Mouse (Mus musculus) forebrain, postnatal 0 days (tissue): Measurements from ENCODE around the gene Frmd4a. TPM values are rescaled to one million over a fixed set of nuclear protein-coding genes. Genes with fewer than 3 reads are reported as not detected.

Experiments used
- ATAC-seq: fragments of 200-750 bp; cut with Nextera tagmentation; 2 replicates; pipeline ENCODE4 v1.8.0; 2017; ENCODE audit warnings: mild to moderate bottlenecking, moderate library complexity
- DNase-seq: peaks from one replicate; pipeline ENCODE4 v3.0.0-alpha.2; 2015
- H3K27ac ChIP-seq: fragments of 300-500 bp; sonication (generic); 2 replicates; pipeline ENCODE4 v1.5.1; 2014; ENCODE audit warnings: low read depth, mild to moderate bottlenecking, antibody characterized with exemption, low read length, moderate library complexity, mixed read lengths
- H3K27me3 ChIP-seq: fragments of 300-500 bp; sonication (generic); 2 replicates; pipeline ENCODE4 v1.6.1; 2014; ENCODE audit warnings: mild to moderate bottlenecking, low read length, mixed read lengths; ENCODE audit not compliant: insufficient read depth
- H3K36me3 ChIP-seq: fragments of 300-500 bp; sonication (generic); 2 replicates; pipeline ENCODE4 v1.6.1; 2014; ENCODE audit warnings: mild to moderate bottlenecking, moderate library complexity; ENCODE audit not compliant: insufficient read depth
- H3K4me1 ChIP-seq: fragments of 300-500 bp; sonication (generic); 2 replicates; pipeline ENCODE4 v1.6.1; 2014; ENCODE audit warnings: antibody characterized with exemption; ENCODE audit not compliant: insufficient read depth
- H3K4me2 ChIP-seq: fragments of 300-500 bp; sonication (generic); 2 replicates; pipeline ENCODE4 v1.6.1; 2014; ENCODE audit warnings: low read depth, mild to moderate bottlenecking, moderate library complexity
- H3K4me3 ChIP-seq: fragments of 300-500 bp; sonication (generic); 2 replicates; pipeline ENCODE4 v1.5.1; 2014; ENCODE audit warnings: low read depth, low read length, mixed read lengths
- H3K9ac ChIP-seq: fragments of 300-500 bp; sonication (generic); 2 replicates; pipeline ENCODE4 v1.6.1; 2014; ENCODE audit warnings: mild to moderate bottlenecking
- H3K9me3 ChIP-seq: fragments of 300-500 bp; sonication (generic); 2 replicates; pipeline ENCODE4 v1.6.1; 2016; ENCODE audit warnings: low read length
- CTCF ChIP-seq: sonication (generic); IDR thresholded peaks from 2 replicates; pipeline ENCODE4 v1.5.1; 2016; ENCODE audit warnings: antibody characterized with exemption, control low read depth, low read depth
- WGBS: fragments of 180-500 bp; shearing (Covaris S2); extraction: QIAGEN DNeasy Blood & Tissue Kit; methylation state at CpG from one replicate; pipeline ENCODE4 v1.1.7; 2014; 5-methylcytosine and 5-hydroxymethylcytosine counted together
- polyA plus RNA-seq: library from polyadenylated mRNA; unstranded; fragments of >200 nt; fragmentation: Nextera tagmentation; extraction: Ambion mirVana; gene quantifications from 2 replicates; pipeline ENCODE4 v1.2.1, GENCODE M21; 2015
- total RNA-seq: library from RNA; depleted of rRNA; stranded (reverse); fragments of >200 nt; gene quantifications from 2 replicates; pipeline ENCODE4 v1.2.3, GENCODE M21; 2014

The Frmd4a gene
- total and polyA plus RNA-seq, 2 experiments from 2014 or later, result 43.8 to 74.5 TPM

DNA sequence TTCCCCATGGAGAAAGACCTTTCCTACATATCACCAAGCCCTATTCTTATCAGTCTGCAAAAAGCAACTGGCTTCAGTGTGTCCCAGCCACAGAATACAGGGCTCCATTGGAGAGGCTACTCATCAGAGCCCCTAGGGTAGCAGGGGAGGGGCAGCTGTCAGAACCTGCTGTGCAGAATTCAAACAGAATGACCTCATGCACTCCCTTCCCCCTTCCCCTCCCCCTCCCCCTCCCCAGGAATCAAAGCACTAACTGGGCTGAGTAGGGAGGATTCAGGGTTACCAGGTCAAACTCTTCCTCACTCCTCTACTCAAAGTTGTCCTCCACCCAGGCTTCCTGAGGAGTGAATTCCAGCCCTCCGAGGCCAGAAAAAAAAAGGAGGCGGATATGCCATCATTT lies 444.0 kb downstream of the Frmd4a start:
- no peaks in the 10 kb centered on the region; the same call in 1 of the 2 replicates for H3K4me1 ChIP-seq
- no peaks in the 10 kb centered on the region for H3K9me3 ChIP-seq
- ATAC-seq (no peak), DNase-seq (no peak)
- WGBS, result 28% methylated on average over 2 of the region's 2 CpGs
- no peak overlapping the region for H3K4me3 ChIP-seq
- H3K36me3 ChIP-seq, result no peaks in the 10 kb centered on the region
- H3K9ac ChIP-seq, result no peak overlapping the region
- H3K4me2 ChIP-seq, result no peak overlapping the region
- no peak for TF ChIP-seq CTCF
- H3K27me3 ChIP-seq, result no peaks in the 10 kb centered on the region
- H3K27ac ChIP-seq, result no peak overlapping the region

GRCm38 (mm10) chr2:4462480-4462879 lies 445.0 kb downstream of the Frmd4a start:
- WGBS, result 26% methylated on average over 11 of the region's 11 CpGs
- DNase-seq (no peak), ATAC-seq (no peak)
- Histone ChIP-seq H3K4me2 (no peak overlapping the region), H3K9me3 (no peaks in the 10 kb centered on the region), H3K9ac (no peak overlapping the region), H3K4me3 (no peak overlapping the region), H3K36me3 (no peaks in the 10 kb centered on the region), H3K27ac (no peak overlapping the region), H3K4me1 (no peaks in the 10 kb centered on the region; the same call in 1 of the 2 replicates), H3K27me3 (no peaks in the 10 kb centered on the region)
- TF ChIP-seq CTCF, result no peak

- DNase-seq, result no peak
- Histone ChIP-seq H3K4me3 (no peak overlapping the region), H3K27ac (no peak overlapping the region), H3K4me2 (no peak overlapping the region), H3K27me3 (no peaks in the 10 kb centered on the region), H3K9me3 (no peaks in the 10 kb centered on the region), H3K4me1 (no peaks in the 10 kb centered on the region; the same call in 1 of the 2 replicates), H3K9ac (no peak overlapping the region), H3K36me3 (no peaks in the 10 kb centered on the region)
- 29% methylated on average over 3 of the region's 3 CpGs for whole genome bisulfite sequencing
- ATAC-seq, result peak; percentile 51; the same call in 1 of the 2 replicates
- no peak for TF ChIP-seq CTCF
These were observed 448.6 kb downstream of the Frmd4a start for GRCm38 (mm10) chr2:4466084-4466483.

DNA sequence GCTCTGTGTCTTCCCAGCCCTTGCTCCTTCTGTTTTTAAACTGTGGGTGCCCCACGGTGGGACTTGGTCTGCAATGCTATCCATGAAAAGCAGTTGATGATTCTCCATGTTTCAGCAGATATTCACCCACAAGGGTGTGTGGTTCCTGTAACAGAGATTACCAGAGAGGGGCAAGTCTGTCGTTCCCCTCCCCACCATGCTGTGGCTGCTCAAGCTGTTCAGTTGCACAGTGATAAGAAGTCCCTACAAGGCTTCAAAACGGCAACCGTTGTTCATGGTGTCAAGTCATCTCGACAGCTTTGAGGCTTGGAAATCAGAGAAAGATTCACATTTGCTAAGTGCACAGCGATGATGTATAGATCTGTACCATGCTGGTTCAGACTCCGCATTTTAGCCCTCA lies 449.8 kb downstream of the Frmd4a start:
- no peak overlapping the region for H3K4me3 ChIP-seq
- H3K9me3 ChIP-seq, result no peaks in the 10 kb centered on the region
- H3K4me2 ChIP-seq, result no peak overlapping the region
- TF ChIP-seq CTCF, result no peak
- no peak overlapping the region for H3K27ac ChIP-seq
- DNase-seq, result no peak
- no peak for ATAC-seq
- H3K27me3 ChIP-seq, result no peaks in the 10 kb centered on the region
- H3K36me3 ChIP-seq, result no peaks in the 10 kb centered on the region
- H3K9ac ChIP-seq, result no peak overlapping the region
- WGBS, result 88% methylated on average over 7 of the region's 7 CpGs
- H3K4me1 ChIP-seq, result no peaks in the 10 kb centered on the region; the same call in 1 of the 2 replicates

DNA sequence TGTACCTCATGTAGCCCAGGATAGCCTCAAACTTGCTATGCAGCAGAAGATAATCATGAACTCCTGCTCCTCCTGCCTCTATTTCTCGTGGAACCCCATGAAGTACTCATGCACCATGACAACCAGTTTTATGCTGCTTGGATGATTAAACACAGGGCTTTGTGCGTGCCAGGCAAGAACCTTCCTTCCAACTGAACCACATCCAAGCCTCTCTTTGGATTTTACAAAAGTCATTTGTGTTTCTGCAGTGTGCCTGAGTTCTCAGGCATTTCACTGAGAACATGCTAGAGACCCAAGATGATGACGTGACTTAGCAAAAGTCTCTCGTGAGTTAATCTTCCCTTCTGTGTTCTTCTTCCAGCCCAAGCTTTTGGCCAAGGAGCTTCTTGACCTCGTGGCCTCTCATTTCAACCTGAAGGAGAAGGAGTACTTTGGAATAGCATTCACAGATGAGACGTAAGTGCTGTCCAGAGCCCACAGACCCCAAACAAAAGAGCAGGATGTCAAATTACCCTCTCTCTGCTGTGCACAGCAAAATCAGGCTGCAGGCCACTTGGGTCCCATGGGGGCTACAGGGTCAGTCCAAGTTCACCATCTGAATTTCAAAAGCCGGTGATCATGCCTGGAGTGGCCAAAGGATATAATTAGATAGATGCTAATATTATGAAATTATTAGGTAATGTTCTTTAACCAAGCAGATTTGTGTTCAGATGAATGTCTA lies 455.4 kb downstream of the Frmd4a start:
- H3K27me3 ChIP-seq, result no peaks in the 10 kb centered on the region
- no peak overlapping the region for H3K4me3 ChIP-seq
- no peak overlapping the region for H3K4me2 ChIP-seq
- peaks cover 12% of the 10 kb centered on the region; the same call in 1 of the 2 replicates for H3K36me3 ChIP-seq
- WGBS, result 49% methylated on average over 7 of the region's 7 CpGs
- ATAC-seq, result peak; percentile 78; the same call in 1 of the 2 replicates
- no peak overlapping the region; the same call in 1 of the 2 replicates for H3K27ac ChIP-seq
- no peak overlapping the region for H3K9ac ChIP-seq
- H3K9me3 ChIP-seq, result no peaks in the 10 kb centered on the region
- H3K4me1 ChIP-seq, result peaks cover 6% of the 10 kb centered on the region; the same call in 1 of the 2 replicates
- peak; percentile 75 for DNase-seq
- no peak for TF ChIP-seq CTCF

DNA sequence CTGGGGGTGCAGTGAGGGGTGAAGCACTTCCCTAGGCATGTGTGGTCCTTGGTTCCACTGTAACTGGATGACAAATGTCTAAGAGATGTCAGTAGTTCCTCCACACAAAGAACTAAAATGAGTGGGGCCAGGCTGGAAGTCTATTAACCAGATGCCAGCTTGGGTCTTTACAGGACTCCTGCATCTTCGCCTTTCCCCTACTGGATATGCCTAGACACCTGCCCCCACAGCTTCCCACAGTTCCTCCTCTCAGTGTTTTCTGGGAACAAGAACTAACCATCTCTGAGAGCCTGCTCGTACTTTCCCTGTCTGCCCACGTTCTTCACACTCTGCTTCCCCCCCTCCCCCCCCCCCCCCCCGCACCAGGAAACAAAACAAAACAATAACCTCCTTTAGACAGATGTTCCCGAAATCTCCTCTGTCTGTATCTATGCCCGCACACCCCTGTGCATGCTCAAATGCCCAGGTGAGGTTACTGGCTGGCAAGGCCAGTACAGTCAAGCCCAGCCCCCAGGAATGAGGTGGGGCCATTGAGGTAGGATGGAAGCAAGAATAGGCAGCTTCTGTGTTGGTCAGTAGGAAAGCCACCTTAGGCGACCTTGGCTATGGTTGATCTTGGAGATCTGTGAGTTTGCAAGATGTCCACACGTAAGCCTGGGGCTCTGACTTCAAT lies 456.5 kb downstream of the Frmd4a start:
- H3K9ac ChIP-seq, result no peak overlapping the region
- peak overlapping the region; percentile 35; the same call in 1 of the 2 replicates for H3K27ac ChIP-seq
- H3K4me3 ChIP-seq, result no peak overlapping the region
- H3K4me2 ChIP-seq, result no peak overlapping the region
- H3K27me3 ChIP-seq, result no peaks in the 10 kb centered on the region
- H3K4me1 ChIP-seq, result peaks cover 6% of the 10 kb centered on the region; the same call in 1 of the 2 replicates
- DNase-seq (no peak), ATAC-seq (no peak)
- no peak for TF ChIP-seq CTCF
- H3K9me3 ChIP-seq, result no peaks in the 10 kb centered on the region
- 68% methylated on average over 7 of the region's 8 CpGs for WGBS
- H3K36me3 ChIP-seq, result peaks cover 16% of the 10 kb centered on the region

DNA sequence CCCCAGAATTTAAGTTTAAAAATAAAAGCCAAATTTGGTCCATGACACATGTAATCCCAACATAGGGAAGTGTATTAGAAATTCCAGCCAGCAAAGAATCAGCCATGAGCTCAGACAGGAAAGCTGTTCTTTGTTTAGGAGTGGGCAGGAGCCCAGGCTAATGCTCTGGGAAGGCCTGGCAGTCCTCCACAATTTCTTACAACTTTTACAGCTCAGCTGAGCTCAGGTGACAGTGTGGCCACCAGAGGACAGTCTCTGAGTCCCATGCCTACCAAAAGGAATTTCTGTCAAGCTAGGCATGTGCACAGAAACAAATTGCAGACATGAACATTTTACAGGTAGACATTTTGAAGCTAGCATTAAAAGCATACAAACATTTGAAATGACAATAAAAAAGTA lies 457.0 kb downstream of the Frmd4a start:
- peaks cover 16% of the 10 kb centered on the region for H3K36me3 ChIP-seq
- H3K9ac ChIP-seq, result no peak overlapping the region
- no peak overlapping the region for H3K4me3 ChIP-seq
- TF ChIP-seq CTCF, result peak; percentile 28; the same call in 1 of the 2 replicates
- peak overlapping the region; percentile 35; the same call in 1 of the 2 replicates for H3K27ac ChIP-seq
- H3K4me1 ChIP-seq, result peaks cover 6% of the 10 kb centered on the region; the same call in 1 of the 2 replicates
- ATAC-seq (no peak), DNase-seq (no peak)
- no peak overlapping the region for H3K4me2 ChIP-seq
- no peaks in the 10 kb centered on the region for H3K9me3 ChIP-seq
- no peaks in the 10 kb centered on the region for H3K27me3 ChIP-seq
